ENCODE assay signal across 8 mouse cellular contexts in the genomic region with DNA sequence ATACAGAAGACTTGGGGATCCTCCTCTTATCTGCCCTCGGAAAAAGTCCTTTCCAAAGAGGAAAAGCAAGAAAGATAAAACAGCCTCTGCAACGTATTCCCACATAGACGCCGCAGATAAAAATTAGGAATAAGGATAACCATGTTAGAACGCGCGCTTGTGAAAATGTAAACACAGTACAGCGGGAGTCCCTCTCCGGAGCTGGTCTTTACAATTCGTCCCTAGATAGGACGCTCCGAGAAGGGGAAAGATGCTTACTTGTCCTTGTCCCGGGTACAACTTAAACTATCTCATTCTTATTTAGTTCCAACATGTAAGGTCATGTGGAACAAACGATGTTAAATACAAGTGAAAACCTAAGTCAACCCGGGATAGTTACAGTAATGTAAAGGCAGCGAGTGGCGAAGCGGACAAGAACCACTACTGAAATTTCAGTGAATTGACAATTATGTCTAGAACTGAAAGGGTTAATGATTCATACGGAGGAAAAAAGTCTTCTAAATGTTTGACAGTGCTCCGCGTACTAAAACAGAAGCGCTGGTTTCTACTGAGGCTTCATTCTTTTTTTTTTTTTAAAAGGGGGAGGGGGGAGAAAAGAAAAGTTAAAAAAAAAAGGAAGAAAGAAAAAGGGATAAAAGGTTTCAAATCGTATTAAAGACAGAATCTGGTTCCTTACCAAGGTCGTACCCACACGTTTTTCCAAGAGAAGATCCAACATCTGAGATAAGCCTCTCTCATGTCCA.
DNase-seq lines count a peak whose midpoint lies in the region; ATAC-seq and TF ChIP-seq lines count a peak whose summit lies in the region.

No protein-coding gene starts in this region.

- peak overlapping the region; percentile 58 for H3K4me3 ChIP-seq in lung, adult 2 months (replicated peaks; ENCODE audit: extremely low read depth, low read depth, low read length)
- H3K4me3 ChIP-seq in embryonic facial prominence, embryonic 12.5 days = peak overlapping the region; percentile 58
- peak overlapping the region; percentile 51 for H3K4me3 ChIP-seq in intestine, embryonic 14.5 days (ENCODE audit: low read depth, low read length)
- H3K4me3 ChIP-seq in neural tube, embryonic 12.5 days = peak overlapping the region; percentile 58

- 1% methylated on average over 25 of the region's 25 CpGs for WGBS in lung, adult 2 months
- under 1% methylated on average over 25 of the region's 25 CpGs for WGBS in embryonic facial prominence, embryonic 12.5 days
- under 1% methylated on average over 25 of the region's 25 CpGs for WGBS in intestine, embryonic 14.5 days
- WGBS in neural tube, embryonic 12.5 days = under 1% methylated on average over 25 of the region's 25 CpGs

- no peaks in the 10 kb centered on the region for H3K36me3 ChIP-seq in embryonic facial prominence, embryonic 12.5 days
- no peaks in the 10 kb centered on the region for H3K36me3 ChIP-seq in intestine, embryonic 14.5 days (ENCODE audit: control insufficient read depth, insufficient read depth, low read length)
- no peaks in the 10 kb centered on the region for H3K36me3 ChIP-seq in neural tube, embryonic 12.5 days

- no peak for DNase-seq in lung, adult 2 months
- no peak for DNase-seq in lung, postnatal 25 days (ENCODE audit: low spot score)
- DNase-seq in intestine, embryonic 14.5 days (ENCODE audit: low spot score) = no peak
- no peak for DNase-seq in thymus, postnatal 36 days
- DNase-seq in ovary, postnatal 14 days (ENCODE audit: low spot score) = no peak
- no peak for DNase-seq in gastrocnemius, adult 18-20 months (ENCODE audit: low spot score)

- peaks cover 5% of the 10 kb centered on the region for H3K4me1 ChIP-seq in lung, adult 2 months (ENCODE audit: control insufficient read depth, insufficient read depth, low read length)
- peaks cover 18% of the 10 kb centered on the region for H3K4me1 ChIP-seq in embryonic facial prominence, embryonic 12.5 days
- H3K4me1 ChIP-seq in intestine, embryonic 14.5 days (replicated peaks; ENCODE audit: control insufficient read depth, insufficient read depth, low read length) = peaks cover 15% of the 10 kb centered on the region
- peaks cover 14% of the 10 kb centered on the region; the same call in 1 of the 2 replicates for H3K4me1 ChIP-seq in neural tube, embryonic 12.5 days

- no peak overlapping the region for H3K27ac ChIP-seq in embryonic facial prominence, embryonic 12.5 days
- H3K27ac ChIP-seq in intestine, embryonic 14.5 days (ENCODE audit: low read depth) = peak overlapping the region; percentile 63
- no peak overlapping the region for H3K27ac ChIP-seq in neural tube, embryonic 12.5 days

- H3K27me3 ChIP-seq in embryonic facial prominence, embryonic 12.5 days = peaks cover 22% of the 10 kb centered on the region
- peaks cover 30% of the 10 kb centered on the region for H3K27me3 ChIP-seq in intestine, embryonic 14.5 days (replicated peaks; ENCODE audit: control insufficient read depth, insufficient read depth, low read length)
- peaks cover 22% of the 10 kb centered on the region for H3K27me3 ChIP-seq in neural tube, embryonic 12.5 days (replicated peaks)

- H3K9me3 ChIP-seq in embryonic facial prominence, embryonic 12.5 days = no peaks in the 10 kb centered on the region
- no peaks in the 10 kb centered on the region for H3K9me3 ChIP-seq in intestine, embryonic 14.5 days (ENCODE audit: control insufficient read depth, low read length)
- H3K9me3 ChIP-seq in neural tube, embryonic 12.5 days = no peaks in the 10 kb centered on the region

- TF ChIP-seq CTCF in lung, adult 2 months (IDR thresholded peaks at IDR 0.05; ENCODE audit: insufficient read depth, low read length) = no peak

- no peak for TF ChIP-seq POLR2A in lung, adult 2 months (IDR thresholded peaks at IDR 0.05; ENCODE audit: borderline replicate concordance, extremely low read depth, low read depth, low read length)

- H3K4me2 ChIP-seq in embryonic facial prominence, embryonic 12.5 days (replicated peaks) = peak overlapping the region; percentile 97
- peak overlapping the region; percentile 92 for H3K4me2 ChIP-seq in intestine, embryonic 14.5 days (ENCODE audit: low read length)
- peak overlapping the region; percentile 92 for H3K4me2 ChIP-seq in neural tube, embryonic 12.5 days (replicated peaks)

- H3K9ac ChIP-seq in embryonic facial prominence, embryonic 12.5 days = 0 out of 2 replicates have a peak overlapping the region, but pooled peaks have one; percentile 43
- H3K9ac ChIP-seq in intestine, embryonic 14.5 days (ENCODE audit: low read length) = peak overlapping the region; percentile 54
- H3K9ac ChIP-seq in neural tube, embryonic 12.5 days = no peak overlapping the region; the same call in 1 of the 2 replicates

- ATAC-seq in embryonic facial prominence, embryonic 12.5 days (ENCODE audit: insufficient number of reproducible peaks, insufficient read depth, low FRiP score, low TSS enrichment) = no peak
- no peak for ATAC-seq in intestine, embryonic 14.5 days (replicated peaks; ENCODE audit: low FRiP score, low TSS enrichment, low read depth)
- ATAC-seq in neural tube, embryonic 12.5 days (ENCODE audit: low FRiP score, low read depth) = no peak
